Comparison of ENCODE assay signal across 10 mouse cellular contexts in the genomic region with DNA sequence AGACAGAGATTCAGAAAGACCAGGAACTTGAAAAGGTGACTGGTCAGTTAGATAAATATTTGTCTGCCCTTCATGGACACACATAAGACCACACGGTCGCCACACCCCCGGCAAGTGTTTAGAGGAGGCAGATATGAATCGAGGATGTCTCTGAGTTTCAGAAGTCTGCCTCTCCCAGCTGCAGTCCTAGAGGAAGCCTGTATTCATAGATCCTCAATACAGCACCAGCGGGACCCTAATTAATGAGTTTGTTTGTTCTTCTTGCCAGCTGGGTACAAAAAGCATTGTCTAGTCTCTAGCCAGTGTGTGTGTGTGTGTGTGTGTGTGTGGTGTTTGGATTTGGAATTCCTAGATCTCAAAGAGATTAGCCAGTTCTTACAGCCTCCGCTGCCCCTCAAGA.
A peak's percentile ranks its signal among the peaks of the same experiment; 100 is the strongest.
DNase-seq lines count a peak whose midpoint lies in the region; ATAC-seq and TF ChIP-seq lines count a peak whose summit lies in the region.
"Had no signal": no experiment of that assay in that cellular context is flagged by ENCODE, and none has a peak within 500 bp of the region (broad histone marks: within the 10 kb centered on the region; RNA-seq: fewer than 3 reads in every experiment).

No protein-coding gene starts in this region.

- H3K4me1 ChIP-seq in liver, adult 2 months (ENCODE audit: control insufficient read depth, insufficient read depth, low read length): peaks cover 19% of the 10 kb centered on the region
- H3K4me1 ChIP-seq in hindbrain, embryonic 11.5 days (replicated peaks; ENCODE audit: control insufficient read depth, insufficient read depth, low read length): no peaks in the 10 kb centered on the region
- peaks cover 23% of the 10 kb centered on the region for H3K4me1 ChIP-seq in midbrain, embryonic 14.5 days (ENCODE audit: control insufficient read depth, insufficient read depth, low read length)
- H3K4me1 ChIP-seq in intestine, postnatal 0 days (replicated peaks; ENCODE audit: control insufficient read depth, insufficient read depth, low read length): no peaks in the 10 kb centered on the region

- TF ChIP-seq CTCF in liver, adult 2 months (IDR thresholded peaks at IDR 0.05; ENCODE audit: low read depth, low read length): no peak
- TF ChIP-seq CTCF in intestine, postnatal 0 days (IDR thresholded peaks at IDR 0.05; ENCODE audit: low read depth): no peak

- no peaks in the 10 kb centered on the region for H3K79me2 ChIP-seq in liver, adult 2 months (ENCODE audit: control insufficient read depth, insufficient read depth, low read length)

- no peak for TF ChIP-seq POLR2A in liver, adult 2 months (IDR thresholded peaks at IDR 0.05; ENCODE audit: extremely low read depth, insufficient read depth, low read length)

- no peaks in the 10 kb centered on the region for H3K9me3 ChIP-seq in hindbrain, embryonic 11.5 days (ENCODE audit: control insufficient read depth, low read length)
- no peaks in the 10 kb centered on the region for H3K9me3 ChIP-seq in midbrain, embryonic 14.5 days (ENCODE audit: control insufficient read depth, low read length)
- H3K9me3 ChIP-seq in intestine, postnatal 0 days (ENCODE audit: control insufficient read depth): no peaks in the 10 kb centered on the region
- H3K9me3 ChIP-seq: liver, embryonic 15.5 days had no signal

- 26% methylated on average over 6 of the region's 6 CpGs for WGBS in liver, adult 2 months
- WGBS in hindbrain, embryonic 11.5 days: 33% methylated on average over 6 of the region's 6 CpGs
- WGBS in midbrain, embryonic 14.5 days: 16% methylated on average over 6 of the region's 6 CpGs
- 31% methylated on average over 6 of the region's 6 CpGs for WGBS in intestine, postnatal 0 days

- peak; percentile 30; the same call in 1 of the 2 replicates for ATAC-seq in hindbrain, embryonic 11.5 days (ENCODE audit: low FRiP score)
- no peak; the same call in 1 of the 2 replicates for ATAC-seq in midbrain, embryonic 14.5 days (ENCODE audit: low FRiP score, low TSS enrichment)
- no peak for ATAC-seq in intestine, postnatal 0 days

- H3K27ac ChIP-seq in liver, adult 2 months (replicated peaks; ENCODE audit: insufficient read depth, low read depth, low read length): peak overlapping the region; percentile 49
- H3K27ac ChIP-seq in hindbrain, embryonic 11.5 days (ENCODE audit: low read depth, low read length): no peak overlapping the region
- H3K27ac ChIP-seq in midbrain, embryonic 14.5 days (replicated peaks; ENCODE audit: low read depth, low read length): no peak overlapping the region
- no peak overlapping the region for H3K27ac ChIP-seq in intestine, postnatal 0 days (ENCODE audit: low read depth, low read length)

- no peak overlapping the region for H3K9ac ChIP-seq in liver, adult 2 months (ENCODE audit: low read depth, low read length)
- no peak overlapping the region for H3K9ac ChIP-seq in hindbrain, embryonic 11.5 days (ENCODE audit: low read depth, low read length)
- H3K9ac ChIP-seq in midbrain, embryonic 14.5 days (replicated peaks; ENCODE audit: low read length): no peak overlapping the region
- no peak overlapping the region for H3K9ac ChIP-seq in intestine, postnatal 0 days (ENCODE audit: low read depth, low read length)
- H3K9ac ChIP-seq: liver, embryonic 15.5 days had no signal

- no peak overlapping the region for H3K4me3 ChIP-seq in liver, adult 2 months (ENCODE audit: insufficient read depth, low read depth, low read length)
- no peak overlapping the region for H3K4me3 ChIP-seq in hindbrain, embryonic 11.5 days (ENCODE audit: low read depth, low read length)
- H3K4me3 ChIP-seq in midbrain, embryonic 14.5 days (replicated peaks; ENCODE audit: low read depth, low read length): no peak overlapping the region
- H3K4me3 ChIP-seq in intestine, postnatal 0 days (ENCODE audit: low read depth, low read length): no peak overlapping the region
- H3K4me3 ChIP-seq: liver, embryonic 15.5 days had no signal

- H3K4me2 ChIP-seq in hindbrain, embryonic 11.5 days (replicated peaks; ENCODE audit: low read depth, low read length): no peak overlapping the region
- no peak overlapping the region for H3K4me2 ChIP-seq in midbrain, embryonic 14.5 days (ENCODE audit: low read length)
- no peak overlapping the region for H3K4me2 ChIP-seq in intestine, postnatal 0 days (replicated peaks; ENCODE audit: low read depth)
- H3K4me2 ChIP-seq: heart, embryonic 11.5 days; liver, embryonic 15.5 days had no signal

- no peaks in the 10 kb centered on the region for H3K36me3 ChIP-seq in liver, adult 2 months (ENCODE audit: control insufficient read depth, insufficient read depth, low read length)
- no peaks in the 10 kb centered on the region for H3K36me3 ChIP-seq in hindbrain, embryonic 11.5 days (ENCODE audit: control insufficient read depth, insufficient read depth, low read length)
- H3K36me3 ChIP-seq in midbrain, embryonic 14.5 days (ENCODE audit: control insufficient read depth, insufficient read depth, low read length): no peaks in the 10 kb centered on the region
- no peaks in the 10 kb centered on the region for H3K36me3 ChIP-seq in intestine, postnatal 0 days (ENCODE audit: control insufficient read depth, insufficient read depth)
- H3K36me3 ChIP-seq: liver, embryonic 15.5 days had no signal

- peak; percentile 79 for DNase-seq in liver, adult 2 months (ENCODE audit: extremely low read depth, low read depth, low spot score)
- no peak for DNase-seq in liver
- DNase-seq in embryo, embryonic 11 days: peak; percentile 29
- DNase-seq in hindbrain, embryonic 11.5 days (ENCODE audit: low spot score): peak; percentile 45
- peak; percentile 74 for DNase-seq in midbrain, embryonic 14.5 days
- no peak for DNase-seq in gastrocnemius, postnatal 4 days (ENCODE audit: low spot score in 2 of 2)
- DNase-seq: right cerebral cortex, postnatal 4 days had no signal

- H3K27me3 ChIP-seq in liver, adult 2 months (ENCODE audit: control insufficient read depth, insufficient read depth, low read length): no peaks in the 10 kb centered on the region
- no peaks in the 10 kb centered on the region for H3K27me3 ChIP-seq in hindbrain, embryonic 11.5 days (ENCODE audit: control insufficient read depth, insufficient read depth, low read length)
- H3K27me3 ChIP-seq in midbrain, embryonic 14.5 days (ENCODE audit: control insufficient read depth, insufficient read depth, low read length): no peaks in the 10 kb centered on the region
- no peaks in the 10 kb centered on the region for H3K27me3 ChIP-seq in intestine, postnatal 0 days (replicated peaks; ENCODE audit: control insufficient read depth, insufficient read depth, low read length)
- H3K27me3 ChIP-seq: liver, embryonic 15.5 days had no signal

Comparison
In these comparisons a context has a peak if more than half of its experiments do, and no peak if none do; other contexts are left out.
1. DNase-seq: peak in liver, adult 2 months (single experiment), embryo, embryonic 11 days (single experiment), hindbrain, embryonic 11.5 days (single experiment) and midbrain, embryonic 14.5 days (single experiment); none in liver (single experiment) and gastrocnemius, postnatal 4 days (0 of 2).